Mouse (Mus musculus) cerebellum, adult 9-10 months (tissue): ENCODE measurements around the gene Bcl2a1b.
"Not testable (repeated sequence)": the region's sequence is repeated elsewhere in the genome, so short reads cannot be mapped to it uniquely, and the experiment has no call there.

ENCODE experiments used
- DNase-seq: peaks from one replicate; pipeline ENCODE4 v3.0.0; 2022

Bcl2a1b gene

GRCm38 (mm10) chr9:89198969-89199416 lies at the start of gene Bcl2a1b, which contains the start of gene Gm29094:
Bcl2a1b (plus strand) TSS chr9:89199209.
Gm29094 (plus strand) TSS chr9:89199379.
- DNase-seq = not testable (repeated sequence)

DNA sequence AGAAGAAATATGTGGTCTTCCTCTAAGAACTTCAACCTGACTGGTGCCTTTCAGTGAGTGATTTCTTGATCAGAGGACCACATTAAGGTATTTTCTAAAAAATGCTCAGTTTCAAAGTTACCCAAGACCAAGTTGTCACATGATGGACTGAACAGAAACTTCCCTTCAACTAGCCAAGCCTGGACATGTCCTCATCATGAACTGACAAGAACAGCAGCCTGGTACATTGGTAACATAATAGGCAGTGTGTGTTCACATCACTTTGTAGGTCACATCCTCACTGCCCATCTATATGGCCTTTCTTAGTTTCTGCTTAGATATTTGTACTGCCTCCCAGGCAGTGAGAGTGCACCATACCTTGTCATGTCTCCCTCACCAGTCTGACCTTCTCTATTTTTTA lies 26.5 kb upstream of the Bcl2a1b start:
- not testable (repeated sequence) for DNase-seq

DNA sequence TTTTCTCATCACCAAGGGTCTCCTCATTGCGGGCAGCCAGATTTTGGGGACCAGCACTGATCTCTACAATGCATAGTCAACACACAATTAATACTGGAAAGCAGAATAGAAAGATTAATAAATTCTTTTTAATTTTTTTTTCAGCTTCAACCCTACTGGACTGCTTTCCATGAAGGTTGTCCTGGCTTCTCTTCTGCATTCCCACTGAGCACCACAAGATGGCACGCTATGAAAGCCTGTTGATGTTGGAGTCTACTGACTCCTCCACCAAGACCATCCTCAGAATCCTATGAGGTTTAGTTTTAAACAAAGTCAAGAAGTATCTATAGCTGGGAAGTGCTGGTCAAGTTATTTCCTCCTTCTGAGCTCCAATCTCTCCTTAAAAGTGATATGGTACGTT lies 20.2 kb upstream of the Bcl2a1b start:
- DNase-seq = peak; percentile 68

DNA sequence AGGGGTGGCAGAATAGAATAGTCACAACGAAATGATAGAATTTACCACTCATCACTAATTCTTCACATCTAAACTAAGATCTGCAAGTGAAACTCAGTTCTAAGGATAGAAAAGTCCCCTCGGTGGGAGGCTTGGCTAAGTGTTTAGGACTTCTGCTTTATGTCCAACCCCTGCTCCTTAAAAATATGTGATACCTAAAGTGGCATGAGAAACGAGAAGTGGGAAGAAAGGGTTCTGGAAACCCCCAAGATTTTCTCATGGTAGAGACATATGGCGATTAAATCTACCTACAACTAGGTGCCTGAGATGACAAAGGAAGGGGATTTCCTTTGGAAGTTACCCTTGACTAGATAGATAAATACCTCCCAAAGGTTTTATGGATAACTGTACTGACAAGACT lies 19.5 kb upstream of the Bcl2a1b start:
- DNase-seq = not testable (repeated sequence)

- not testable (repeated sequence) for DNase-seq
Measured at GRCm38 (mm10) chr9:89187006-89187405, 12.0 kb upstream of the Bcl2a1b start.

DNA sequence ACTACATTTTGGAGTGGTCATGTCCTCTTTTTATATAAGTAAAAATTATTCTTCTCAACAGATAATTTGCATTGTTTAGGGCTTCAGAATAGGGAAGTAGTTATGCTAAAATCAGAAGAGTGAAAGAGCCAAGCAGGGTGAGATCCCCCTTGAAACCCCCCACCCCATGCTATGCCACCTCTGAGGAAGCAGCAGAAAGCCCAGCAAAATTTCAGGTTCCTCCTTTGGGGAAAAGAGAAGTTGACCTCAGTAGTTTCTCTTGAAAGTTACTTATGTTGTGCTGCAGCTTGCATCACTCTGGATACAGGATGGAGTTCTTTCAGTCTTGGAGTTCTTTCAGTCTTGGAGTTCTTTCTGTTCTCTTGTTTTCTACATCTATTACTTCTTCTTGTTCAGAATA lies 3.5 kb upstream of the Bcl2a1b start:
- not testable (repeated sequence) for DNase-seq

GRCm38 (mm10) chr9:89197509-89197908 lies 1.5 kb upstream of the Bcl2a1b start:
- DNase-seq = not testable (repeated sequence)

GRCm38 (mm10) chr9:89198349-89198748 lies 660 bp upstream of the Bcl2a1b start:
- not testable (repeated sequence) for DNase-seq

DNA sequence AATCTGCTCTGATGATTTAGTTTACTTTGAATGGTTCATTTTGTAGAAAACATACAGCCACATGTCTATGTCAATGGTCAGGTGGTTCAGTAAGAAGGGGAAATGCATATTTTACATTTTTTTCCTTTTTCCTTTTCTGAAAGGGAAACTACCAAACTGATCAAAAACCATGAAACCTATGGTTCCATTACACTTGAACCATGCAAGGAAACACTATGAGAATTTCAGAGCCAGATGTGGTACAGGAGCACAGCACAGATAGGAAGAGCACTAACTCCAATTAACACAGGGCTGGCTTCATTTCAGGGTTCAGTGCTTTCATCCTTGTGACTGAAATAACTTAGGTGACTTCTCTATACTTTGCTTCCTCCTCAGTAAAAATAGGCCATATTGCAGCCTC lies 3.2 kb downstream of the Bcl2a1b start:
- not testable (repeated sequence) for DNase-seq

DNA sequence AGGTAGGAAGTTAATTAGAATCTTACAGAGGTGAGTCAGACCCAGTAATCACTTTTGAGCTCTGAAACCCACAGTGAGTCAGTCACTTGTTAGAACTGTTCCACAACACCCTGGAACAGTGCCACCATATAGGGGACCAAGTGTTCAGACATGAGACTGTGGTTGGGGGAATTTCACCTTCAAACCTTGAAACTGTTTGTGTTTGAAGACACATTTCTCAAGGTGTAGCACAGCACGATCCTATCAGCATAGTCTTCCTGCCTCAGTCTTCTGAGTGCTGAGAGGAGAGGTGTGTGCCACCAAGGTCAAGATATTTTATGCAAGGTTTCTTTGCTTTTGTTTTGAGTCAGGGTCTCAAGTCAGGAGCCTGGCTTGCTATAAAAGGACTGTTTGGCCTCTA lies 9.9 kb downstream of the Bcl2a1b start:
- not testable (repeated sequence) for DNase-seq

GRCm38 (mm10) chr9:89210353-89211064 lies 11.5 kb downstream of the Bcl2a1b start, which contains the start of gene Mthfs:
Mthfs (plus strand) TSS chr9:89210676.
- peak; percentile 58 for DNase-seq

DNA sequence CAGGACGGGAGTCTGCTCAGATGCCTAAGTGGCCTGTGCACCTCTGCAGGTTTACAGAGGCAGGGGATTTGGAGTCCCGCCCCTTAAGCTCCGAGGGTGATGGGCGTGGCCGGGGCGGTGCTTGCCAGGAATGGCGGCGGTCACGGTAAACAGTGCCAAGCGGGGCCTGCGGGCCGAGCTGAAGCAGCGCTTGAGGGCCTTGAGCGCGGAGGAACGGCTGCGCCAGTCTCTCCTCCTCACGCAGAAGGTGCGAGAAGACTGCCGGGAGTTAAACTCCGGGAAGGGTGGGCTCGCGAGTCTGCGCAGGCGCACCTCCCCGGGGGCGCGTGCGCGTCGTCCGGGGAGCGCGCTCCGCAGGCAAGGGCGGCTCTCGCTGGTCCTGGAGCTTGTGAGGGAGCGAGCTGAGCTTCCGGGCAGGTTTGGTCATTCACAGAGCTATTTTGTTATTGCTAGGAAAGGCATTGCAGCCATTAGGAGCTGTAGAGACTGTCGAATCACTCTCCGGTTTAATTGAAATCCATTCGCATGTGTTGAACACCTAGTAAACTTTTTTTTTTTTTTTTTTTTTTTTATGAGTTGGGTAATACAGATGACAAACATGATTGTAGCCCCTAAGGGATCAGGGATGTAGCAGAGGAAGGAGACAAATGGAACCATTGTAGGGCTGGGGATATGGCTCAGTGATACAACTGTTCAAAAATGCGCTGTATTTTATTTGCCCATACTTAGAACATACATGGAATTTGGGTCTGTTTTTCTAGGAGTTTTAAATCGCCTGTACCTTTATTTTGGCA lies 12.3 kb downstream of the Bcl2a1b start:
- DNase-seq = peak; percentile 94

DNA sequence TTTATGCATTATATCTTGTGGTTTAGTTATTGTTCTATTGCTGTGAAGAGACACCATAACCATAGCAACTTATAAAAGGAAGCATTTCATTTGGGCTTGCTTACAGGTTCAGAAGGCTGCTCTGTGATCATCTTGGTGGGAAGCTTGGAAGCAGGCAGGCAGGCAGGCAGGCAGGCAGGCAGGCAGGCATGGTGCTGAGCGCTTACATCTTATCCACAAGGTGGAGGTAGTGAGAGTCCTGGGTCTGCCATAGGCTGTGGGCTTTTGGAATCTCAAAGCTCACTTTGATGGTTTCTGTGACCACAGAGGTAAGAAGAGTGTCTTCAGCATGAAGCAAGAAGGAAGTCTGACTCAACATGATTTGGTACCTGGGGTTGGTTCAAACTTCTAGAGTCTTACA lies 13.4 kb downstream of the Bcl2a1b start:
- DNase-seq = peak; percentile 60

DNA sequence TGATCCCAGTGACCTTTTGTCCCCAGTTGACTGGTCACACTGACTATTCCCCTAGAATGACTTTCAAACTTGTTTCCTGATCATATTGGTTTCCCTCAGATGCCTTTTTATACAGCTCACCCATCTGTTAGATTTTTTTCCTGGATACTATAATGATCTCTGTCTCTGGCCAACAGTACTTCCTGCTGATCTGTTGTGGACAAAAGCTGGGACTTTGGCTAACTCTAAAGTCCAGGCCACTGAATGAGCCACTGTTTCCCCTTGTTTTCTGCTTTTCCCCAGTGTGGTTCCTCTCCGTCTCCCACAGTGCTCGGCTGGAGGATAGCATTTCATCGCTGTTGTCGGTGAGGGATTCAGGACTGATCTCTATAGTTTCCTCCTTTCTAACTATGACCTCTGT lies 19.2 kb downstream of the Bcl2a1b start:
- DNase-seq = not testable (repeated sequence)

- not testable (repeated sequence) for DNase-seq
Measured at GRCm38 (mm10) chr9:89219668-89220067, 20.7 kb downstream of the Bcl2a1b start.

- DNase-seq = not testable (repeated sequence)
Measured at GRCm38 (mm10) chr9:89220704-89221287, 21.8 kb downstream of the Bcl2a1b start.

DNA sequence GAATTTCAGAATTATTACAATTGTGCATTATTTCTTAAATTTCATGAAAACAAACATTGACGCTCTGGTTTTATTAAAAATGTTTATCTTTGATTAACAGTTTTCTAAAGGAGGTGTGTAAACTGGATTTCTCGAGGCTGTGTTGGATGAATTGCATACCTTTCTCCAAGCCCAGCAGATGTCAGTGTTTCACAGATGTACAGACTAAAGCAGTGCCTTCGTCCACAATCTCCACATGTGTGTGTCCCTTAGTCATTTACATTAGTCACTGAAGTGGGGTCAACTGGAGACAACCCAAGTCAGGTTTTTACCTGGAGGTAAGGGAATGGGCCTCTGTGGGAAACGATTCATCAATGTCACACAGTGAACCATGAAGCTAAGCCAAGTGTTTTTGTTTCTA lies 27.1 kb downstream of the Bcl2a1b start:
- no peak for DNase-seq

DNA sequence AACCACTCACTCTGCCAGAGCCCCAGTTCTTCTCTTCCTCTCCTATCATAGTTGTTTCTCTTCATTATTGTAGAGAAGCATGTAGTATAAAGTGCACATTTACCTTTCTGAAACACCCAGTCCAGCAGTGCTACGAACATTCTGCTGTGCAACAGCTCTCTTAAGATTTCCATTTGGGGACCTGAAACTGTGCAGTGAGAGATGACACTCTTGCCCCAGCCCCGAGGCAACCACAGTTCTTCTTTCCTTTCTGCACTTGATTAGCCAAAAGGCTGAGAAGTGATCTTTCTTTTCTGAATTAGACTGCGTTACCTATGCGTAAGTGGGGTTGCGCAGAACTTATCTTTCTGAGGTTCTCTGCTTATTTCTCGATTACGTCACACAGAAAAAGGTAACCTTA lies 29.1 kb downstream of the Bcl2a1b start:
- no peak for DNase-seq

GRCm38 (mm10) chr9:89230897-89231497 lies 32.0 kb downstream of the Bcl2a1b start:
- peak; percentile 51 for DNase-seq

DNA sequence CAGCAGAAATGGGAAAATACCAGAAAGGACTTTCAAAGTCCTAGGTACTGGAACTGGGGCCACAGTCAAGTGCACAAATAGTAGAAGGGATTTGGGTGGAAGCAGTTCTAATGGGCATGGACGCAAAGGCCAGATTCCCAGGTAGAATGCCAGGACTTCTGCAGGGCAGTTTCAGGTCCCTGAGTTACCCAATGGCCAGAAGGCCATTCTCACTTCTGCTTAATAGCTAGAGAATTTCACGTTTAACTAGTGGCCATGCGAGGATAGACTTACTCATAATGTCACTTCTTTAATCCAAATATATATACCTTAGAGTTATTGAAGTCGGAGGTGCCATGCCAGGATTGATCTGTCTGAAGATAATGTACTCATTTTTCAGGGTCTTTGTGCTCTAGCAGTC lies 38.1 kb downstream of the Bcl2a1b start:
- not testable (repeated sequence) for DNase-seq

- peak; percentile 43 for DNase-seq
Measured at GRCm38 (mm10) chr9:89238976-89239505, 40.0 kb downstream of the Bcl2a1b start.

GRCm38 (mm10) chr9:89240516-89241019 lies 41.6 kb downstream of the Bcl2a1b start:
- peak; percentile 76 for DNase-seq
